Mouse (Mus musculus) c-Kit-negative CD71-positive TER-119-positive erythroid progenitor cells, embryonic 14.5 days (primary cell): Measurements from ENCODE around the gene Hist1h2af.

Source experiments
- DNase-seq: peaks from one replicate; pipeline ENCODE4 v3.0.0-alpha.2; 2013; ENCODE audit warnings: low read depth, low spot score

The Hist1h2af gene

GRCm38 (mm10) chr13:23533560-23534367 is at the start of gene Hist1h2af:
TSS of gene Hist1h2af (plus strand) at chr13:23533906.
- peak; percentile 87 for DNase-seq

- DNase-seq = no peak
Measured at GRCm38 (mm10) chr13:23485271-23485670, 48.4 kb upstream of the Hist1h2af start.

GRCm38 (mm10) chr13:23488400-23489322 is 45.0 kb upstream of the Hist1h2af start, which contains the start of gene Btn2a2:
TSS of gene Btn2a2 (minus strand) at chr13:23488857.
- no peak for DNase-seq

DNA sequence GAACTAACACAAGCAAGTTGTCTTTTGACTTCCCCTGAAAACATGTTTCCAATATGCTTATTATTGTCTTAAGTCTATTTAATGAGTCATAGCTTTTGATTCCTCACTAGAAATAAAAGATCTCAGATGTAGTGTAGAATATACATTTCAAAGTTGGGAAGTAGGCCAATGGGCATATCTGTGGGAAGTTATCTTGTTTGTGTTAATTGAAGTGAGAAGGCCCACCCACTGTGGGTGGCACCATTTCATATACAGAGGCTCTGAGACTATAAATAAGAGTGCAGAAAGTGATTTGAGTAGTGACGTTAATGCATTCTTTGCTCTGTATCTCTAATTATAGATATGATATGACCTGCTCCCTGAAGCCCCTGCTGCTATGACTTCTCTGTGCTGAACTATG is 42.8 kb upstream of the Hist1h2af start:
- no peak for DNase-seq

DNA sequence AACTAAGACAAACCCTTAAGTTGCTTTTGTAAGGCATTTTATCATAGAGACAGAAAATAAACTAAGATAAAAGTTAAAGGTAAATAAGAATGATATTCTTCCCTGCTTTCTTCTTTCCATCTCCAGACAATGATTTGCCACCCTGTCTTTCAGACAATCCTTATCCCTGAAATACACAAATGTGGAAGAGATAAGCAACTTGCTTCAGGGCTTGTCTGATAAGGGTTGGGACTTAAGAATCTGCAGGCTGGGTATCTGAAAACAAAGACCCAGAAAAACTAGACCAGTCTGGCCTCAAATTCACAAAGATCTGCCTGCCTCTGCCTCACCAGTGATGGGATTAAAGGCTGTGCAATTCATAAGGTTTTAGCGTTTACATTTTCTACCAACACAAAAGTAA is 42.4 kb upstream of the Hist1h2af start:
- no peak for DNase-seq

DNA sequence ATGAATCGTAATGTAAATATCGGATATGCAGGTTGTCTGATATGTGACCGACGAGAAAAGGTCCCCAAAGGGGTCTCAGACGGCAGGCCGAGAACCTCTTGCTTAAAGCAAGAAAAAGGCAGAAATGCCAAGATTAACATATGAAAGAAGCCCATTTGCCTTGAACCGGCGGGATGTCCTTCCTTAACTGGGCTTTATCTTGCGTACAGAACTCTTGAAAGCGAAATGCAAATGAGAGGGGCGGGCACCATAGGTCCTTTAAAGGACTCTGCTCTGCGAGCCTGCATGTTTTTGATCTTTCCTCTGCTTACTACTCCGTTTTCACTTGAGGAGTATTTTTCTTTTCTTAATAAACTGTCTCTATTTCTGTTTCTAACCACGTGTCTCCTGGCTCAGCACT is 41.7 kb upstream of the Hist1h2af start:
- no peak for DNase-seq

DNA sequence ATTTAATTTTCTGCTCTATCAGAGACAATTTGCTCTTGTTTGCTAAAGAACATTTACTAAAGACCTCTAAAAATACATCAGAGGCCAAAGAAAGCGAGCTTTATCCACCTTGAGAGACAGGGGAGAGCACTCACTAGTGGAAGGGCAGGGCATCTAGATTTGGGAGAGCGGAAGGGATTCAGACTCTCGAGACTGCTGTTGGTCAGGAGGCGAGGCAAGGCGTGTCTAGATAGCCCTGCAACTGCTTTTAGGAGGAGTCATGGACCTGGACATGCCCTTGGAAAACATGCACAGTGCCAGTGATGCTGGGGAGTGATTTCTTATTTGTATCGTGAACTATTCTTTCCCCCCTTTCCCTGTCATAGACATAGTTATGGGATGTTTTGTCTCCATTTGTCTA is 38.2 kb upstream of the Hist1h2af start:
- no peak for DNase-seq

- DNase-seq = no peak
Measured at GRCm38 (mm10) chr13:23497656-23498321, 35.9 kb upstream of the Hist1h2af start.

- DNase-seq = no peak
Measured at GRCm38 (mm10) chr13:23498653-23499052, 35.1 kb upstream of the Hist1h2af start.

- no peak for DNase-seq
Measured at GRCm38 (mm10) chr13:23499943-23500342, 33.8 kb upstream of the Hist1h2af start.

- DNase-seq = peak; percentile 76
Measured at GRCm38 (mm10) chr13:23500424-23501200, 33.1 kb upstream of the Hist1h2af start.

GRCm38 (mm10) chr13:23501511-23501910 is 32.2 kb upstream of the Hist1h2af start:
- no peak for DNase-seq

DNA sequence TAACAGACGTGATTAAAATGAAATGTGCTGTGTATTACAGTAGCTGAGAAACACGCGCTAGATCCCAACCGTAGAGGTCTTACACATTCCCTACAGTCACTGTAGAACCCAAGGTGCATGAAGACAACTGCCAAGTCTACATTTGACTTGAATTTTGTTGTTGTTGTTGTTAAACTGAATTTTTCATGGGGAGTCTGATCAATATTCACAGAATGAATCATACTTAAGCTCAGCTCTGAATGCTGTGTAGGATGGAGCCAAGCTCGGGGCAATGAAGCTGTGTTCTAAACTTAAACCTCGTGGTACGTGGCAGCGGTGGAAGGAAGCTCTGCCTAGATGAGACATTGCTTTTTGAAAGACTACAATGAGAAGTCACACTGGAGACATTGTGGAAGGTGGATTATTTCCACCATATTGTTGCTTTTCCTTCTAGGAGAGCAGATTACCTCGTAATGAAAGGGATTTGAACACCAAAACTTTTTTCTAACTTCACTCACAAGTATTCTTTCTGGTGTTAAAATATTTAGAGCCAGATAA is 31.6 kb upstream of the Hist1h2af start:
- no peak for DNase-seq

GRCm38 (mm10) chr13:23502916-23503315 is 30.8 kb upstream of the Hist1h2af start:
- no peak for DNase-seq

- peak; percentile 62 for DNase-seq
Measured at GRCm38 (mm10) chr13:23503797-23504196, 29.9 kb upstream of the Hist1h2af start.

DNA sequence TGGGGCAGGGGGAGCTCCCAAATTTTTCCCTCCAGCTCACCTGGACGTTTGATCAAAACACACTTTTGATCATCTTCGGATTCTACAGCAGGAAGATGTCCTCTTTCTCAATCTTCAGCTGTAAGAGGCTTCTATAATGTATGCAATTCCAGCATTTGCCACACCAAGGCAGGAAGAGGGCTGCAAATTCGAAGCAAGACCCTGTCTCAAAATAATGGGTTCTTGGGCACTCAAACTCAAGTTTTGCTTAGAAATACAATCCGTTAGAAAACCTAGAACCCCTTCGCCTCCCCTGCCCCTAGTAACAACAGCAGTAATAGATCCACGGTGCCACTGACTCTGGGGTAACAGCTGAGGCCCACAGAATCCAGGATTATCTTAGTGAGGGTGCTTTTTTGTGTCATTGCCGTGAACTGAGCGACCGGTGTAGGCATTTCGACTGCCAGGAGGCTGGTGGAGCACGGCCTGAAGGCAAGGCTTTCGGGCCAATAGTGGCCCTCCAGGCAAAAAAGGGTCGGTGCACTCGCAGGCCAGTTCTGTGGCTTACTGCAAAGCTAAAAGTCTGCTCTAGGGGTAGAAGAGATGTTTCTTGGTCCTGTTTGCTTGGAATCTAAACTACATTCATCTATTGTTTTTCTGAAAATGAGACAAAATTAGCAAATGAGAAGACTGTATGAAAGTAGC is 27.9 kb upstream of the Hist1h2af start:
- no peak for DNase-seq

- DNase-seq = no peak
Measured at GRCm38 (mm10) chr13:23506351-23506750, 27.4 kb upstream of the Hist1h2af start.

DNA sequence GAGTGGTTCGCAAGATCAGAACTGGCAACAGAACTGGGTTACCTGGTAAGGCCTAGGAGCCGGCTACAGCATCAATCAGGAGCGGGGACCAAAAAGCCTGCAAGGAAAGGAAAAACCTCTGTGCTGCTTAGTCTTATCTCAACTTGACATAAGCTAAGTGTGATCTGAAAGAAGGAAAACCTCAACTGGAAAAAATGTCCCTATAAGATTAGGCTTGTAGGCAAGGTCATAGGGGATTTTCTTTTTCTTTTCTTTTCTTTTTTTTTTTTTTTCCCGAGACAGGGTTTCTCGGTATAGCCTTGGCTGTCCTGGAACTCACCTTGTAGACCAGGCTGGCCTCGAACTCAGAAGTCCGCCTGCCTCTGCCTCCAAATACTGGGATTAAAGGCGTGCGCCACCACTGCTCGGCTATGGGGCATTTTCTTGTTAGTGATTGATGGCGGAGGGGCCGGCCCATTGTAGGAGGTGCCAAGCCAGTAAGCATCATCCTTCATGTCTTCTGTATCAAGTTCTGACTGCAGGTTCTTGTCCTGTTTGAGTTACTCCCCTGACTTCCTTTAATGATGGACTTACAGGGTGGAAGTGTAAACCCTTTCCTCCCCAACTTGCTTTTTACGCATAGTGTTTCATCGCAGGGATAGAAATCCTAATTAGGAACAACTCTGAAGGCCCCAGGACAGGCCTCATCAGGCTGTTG is 26.7 kb upstream of the Hist1h2af start:
- no peak for DNase-seq

DNA sequence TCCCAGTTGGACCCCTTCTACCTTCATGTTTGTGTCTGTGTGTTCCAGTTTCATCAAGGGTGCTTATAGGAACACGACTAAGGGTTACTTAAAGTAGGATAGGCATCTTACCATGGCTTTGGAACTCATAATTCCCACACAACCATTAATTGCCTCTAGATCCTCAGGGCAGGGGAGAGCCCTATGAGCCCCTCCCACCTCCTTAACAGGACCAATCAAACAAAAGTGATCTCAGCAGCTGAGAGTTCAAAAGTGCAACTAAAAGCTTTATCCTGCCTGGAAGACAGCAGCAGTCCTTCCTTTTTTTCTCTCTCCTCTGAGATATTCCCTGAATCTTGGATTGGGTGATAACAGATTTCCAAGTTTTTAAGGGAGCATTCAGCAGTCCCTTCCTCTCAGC is 23.6 kb upstream of the Hist1h2af start:
- DNase-seq = no peak

- DNase-seq = no peak
Measured at GRCm38 (mm10) chr13:23513517-23513916, 20.2 kb upstream of the Hist1h2af start.
